Mouse (Mus musculus) brain, embryonic 14.5 days (tissue): Measurements from ENCODE around the gene E130218I03Rik.

ENCODE experiments used
- CTCF ChIP-seq: fragments of 200-500 bp; IDR thresholded peaks from 2 replicates; pipeline ENCODE4 v1.5.1; 2012; ENCODE audit warnings: inconsistent platforms, mild to moderate bottlenecking, moderate library complexity, borderline replicate concordance; ENCODE audit not compliant: insufficient read depth, insufficient read length; ENCODE audit errors: extremely low read depth
- POLR2A ChIP-seq: fragments of 200-500 bp; IDR thresholded peaks from 2 replicates; pipeline ENCODE4 v1.6.1; 2012; ENCODE audit warnings: mild to moderate bottlenecking, inconsistent platforms, borderline replicate concordance; ENCODE audit not compliant: poor library complexity, insufficient read depth, insufficient read length, severe bottlenecking; ENCODE audit errors: extremely low read depth

GRCm38 (mm10) chr4:134293692-134294163, 50.3 kb downstream of the E130218I03Rik start:
- TF ChIP-seq POLR2A, result no peak
- TF ChIP-seq CTCF, result no peak
